Mouse (Mus musculus): Measurements from ENCODE around the gene Gimap1. TPM values are rescaled to one million over a fixed set of nuclear protein-coding genes. Genes with fewer than 3 reads are reported as not detected.

Gimap1 gene
- polyA plus RNA-seq, 1 experiment: 26.4 TPM

- no peak for TF ChIP-seq CTCF (IDR thresholded peaks at IDR 0.05; ENCODE audit: control insufficient read depth, insufficient read depth, low read length)
- no peak for TF ChIP-seq POLR2A (IDR thresholded peaks at IDR 0.05; ENCODE audit: borderline replicate concordance, control insufficient read depth, low read depth, low read length)
- no peaks in the 10 kb centered on the region; the same call in 1 of the 2 replicates for H3K4me1 ChIP-seq (ENCODE audit: control insufficient read depth, insufficient read depth, low read length)
- 64% methylated on average over 7 of the region's 7 CpGs for whole genome bisulfite sequencing
- no peak overlapping the region for H3K27ac ChIP-seq (ENCODE audit: control insufficient read depth, insufficient read depth, low read depth, low read length, poor library complexity)
- no peak overlapping the region for H3K4me3 ChIP-seq (replicated peaks; ENCODE audit: control insufficient read depth, low read depth, low read length)
Measured at GRCm38 (mm10) chr6:48763567-48764270, 24.9 kb downstream of the Gimap1 start.

GRCm38 (mm10) chr6:48764496-48764895 lies 25.6 kb downstream of the Gimap1 start:
- no peak overlapping the region for H3K27ac ChIP-seq (ENCODE audit: control insufficient read depth, insufficient read depth, low read depth, low read length, poor library complexity)
- no peaks in the 10 kb centered on the region; the same call in 1 of the 2 replicates for H3K4me1 ChIP-seq (ENCODE audit: control insufficient read depth, insufficient read depth, low read length)
- TF ChIP-seq POLR2A (IDR thresholded peaks at IDR 0.05; ENCODE audit: borderline replicate concordance, control insufficient read depth, low read depth, low read length) (no peak), CTCF (IDR thresholded peaks at IDR 0.05; ENCODE audit: control insufficient read depth, insufficient read depth, low read length) (no peak)
- 87% methylated on average over 10 of the region's 10 CpGs for WGBS
- H3K4me3 ChIP-seq (replicated peaks; ENCODE audit: control insufficient read depth, low read depth, low read length): no peak overlapping the region

- peak overlapping the region; percentile 2 for H3K4me3 ChIP-seq (replicated peaks; ENCODE audit: control insufficient read depth, low read depth, low read length)
- no peaks in the 10 kb centered on the region; the same call in 1 of the 2 replicates for H3K4me1 ChIP-seq (ENCODE audit: control insufficient read depth, insufficient read depth, low read length)
- WGBS: 39% methylated on average over 9 of the region's 9 CpGs
- H3K27ac ChIP-seq (ENCODE audit: control insufficient read depth, insufficient read depth, low read depth, low read length, poor library complexity): peak overlapping the region; percentile 56; the same call in 1 of the 2 replicates
- peak; percentile 29; the same call in 1 of the 2 replicates for TF ChIP-seq CTCF (IDR thresholded peaks at IDR 0.05; ENCODE audit: control insufficient read depth, insufficient read depth, low read length)
- TF ChIP-seq POLR2A (IDR thresholded peaks at IDR 0.05; ENCODE audit: borderline replicate concordance, control insufficient read depth, low read depth, low read length): no peak
Measured at GRCm38 (mm10) chr6:48768178-48768869, 29.5 kb downstream of the Gimap1 start.

- TF ChIP-seq POLR2A (IDR thresholded peaks at IDR 0.05; ENCODE audit: borderline replicate concordance, control insufficient read depth, low read depth, low read length) (no peak), CTCF (IDR thresholded peaks at IDR 0.05; ENCODE audit: control insufficient read depth, insufficient read depth, low read length) (no peak)
- Histone ChIP-seq H3K4me3 (replicated peaks; ENCODE audit: control insufficient read depth, low read depth, low read length) (peak overlapping the region; percentile 34), H3K4me1 (ENCODE audit: control insufficient read depth, insufficient read depth, low read length) (no peaks in the 10 kb centered on the region; the same call in 1 of the 2 replicates), H3K27ac (ENCODE audit: control insufficient read depth, insufficient read depth, low read depth, low read length, poor library complexity) (peak overlapping the region; percentile 56)
- WGBS: 63% methylated on average over 3 of the region's 3 CpGs
Measured at GRCm38 (mm10) chr6:48768933-48769332, 30.1 kb downstream of the Gimap1 start.

GRCm38 (mm10) chr6:48770696-48771095 lies 31.8 kb downstream of the Gimap1 start, which contains the start of gene Gimap3:
Gene Gimap3 (minus strand): TSS chr6:48770851.
- TF ChIP-seq CTCF (IDR thresholded peaks at IDR 0.05; ENCODE audit: control insufficient read depth, insufficient read depth, low read length) (no peak), POLR2A (IDR thresholded peaks at IDR 0.05; ENCODE audit: borderline replicate concordance, control insufficient read depth, low read depth, low read length) (no peak)
- WGBS: 51% methylated on average over 3 of the region's 3 CpGs
- Histone ChIP-seq H3K4me1 (ENCODE audit: control insufficient read depth, insufficient read depth, low read length) (no peaks in the 10 kb centered on the region; the same call in 1 of the 2 replicates), H3K27ac (ENCODE audit: control insufficient read depth, insufficient read depth, low read depth, low read length, poor library complexity) (peak within 1 kb of the TSS; percentile 69), H3K4me3 (replicated peaks; ENCODE audit: control insufficient read depth, low read depth, low read length) (peak within 1 kb of the TSS; percentile 58)

- peak; percentile 87 for TF ChIP-seq CTCF (IDR thresholded peaks at IDR 0.05; ENCODE audit: control insufficient read depth, insufficient read depth, low read length)
- TF ChIP-seq POLR2A (IDR thresholded peaks at IDR 0.05; ENCODE audit: borderline replicate concordance, control insufficient read depth, low read depth, low read length): no peak
- Histone ChIP-seq H3K27ac (ENCODE audit: control insufficient read depth, insufficient read depth, low read depth, low read length, poor library complexity) (no peak overlapping the region), H3K4me1 (ENCODE audit: control insufficient read depth, insufficient read depth, low read length) (no peaks in the 10 kb centered on the region; the same call in 1 of the 2 replicates), H3K4me3 (replicated peaks; ENCODE audit: control insufficient read depth, low read depth, low read length) (no peak overlapping the region)
- WGBS: 5% methylated on average over 8 of the region's 8 CpGs
Measured at GRCm38 (mm10) chr6:48772030-48772429, 33.2 kb downstream of the Gimap1 start.

GRCm38 (mm10) chr6:48784406-48784805 lies 45.6 kb downstream of the Gimap1 start:
- Histone ChIP-seq H3K4me1 (ENCODE audit: control insufficient read depth, insufficient read depth, low read length) (no peaks in the 10 kb centered on the region), H3K27ac (ENCODE audit: control insufficient read depth, insufficient read depth, low read depth, low read length, poor library complexity) (no peak overlapping the region), H3K4me3 (replicated peaks; ENCODE audit: control insufficient read depth, low read depth, low read length) (no peak overlapping the region)
- TF ChIP-seq CTCF (IDR thresholded peaks at IDR 0.05; ENCODE audit: control insufficient read depth, insufficient read depth, low read length) (no peak), POLR2A (IDR thresholded peaks at IDR 0.05; ENCODE audit: borderline replicate concordance, control insufficient read depth, low read depth, low read length) (no peak)
- WGBS: 70% methylated on average over 1 of the region's 1 CpGs

- Histone ChIP-seq H3K27ac (ENCODE audit: control insufficient read depth, insufficient read depth, low read depth, low read length, poor library complexity) (no peak overlapping the region), H3K4me3 (replicated peaks; ENCODE audit: control insufficient read depth, low read depth, low read length) (no peak overlapping the region), H3K4me1 (ENCODE audit: control insufficient read depth, insufficient read depth, low read length) (no peaks in the 10 kb centered on the region)
- WGBS: 12% methylated on average over 1 of the region's 1 CpGs
- no peak for TF ChIP-seq POLR2A (IDR thresholded peaks at IDR 0.05; ENCODE audit: borderline replicate concordance, control insufficient read depth, low read depth, low read length)
- TF ChIP-seq CTCF (IDR thresholded peaks at IDR 0.05; ENCODE audit: control insufficient read depth, insufficient read depth, low read length): no peak
Measured at GRCm38 (mm10) chr6:48785189-48785588, 46.3 kb downstream of the Gimap1 start.

All from bone marrow, adult 2 months (tissue).